Mouse (Mus musculus) embryonic facial prominence, embryonic 12.5 days (tissue): ENCODE measurements at regions not wholly inside any gene's neighbourhood (a gene's known extent, or its start where the extent isn't known, plus 50 kb on each side); places are given as distances from the start of the nearest gene placed in this dataset.

ENCODE experiments used
- ATAC-seq: fragments of 200-750 bp; cut with Nextera tagmentation; 2 replicates; pipeline ENCODE4 v1.8.0; 2017; ENCODE audit not compliant: insufficient number of reproducible peaks, insufficient read depth, low FRiP score, low TSS enrichment
- H3K27ac ChIP-seq: fragments of 300-500 bp; sonication (generic); 2 replicates; pipeline ENCODE4 v1.5.1; 2016; ENCODE audit warnings: mild to moderate bottlenecking
- H3K27me3 ChIP-seq: fragments of 300-500 bp; sonication (generic); 2 replicates; pipeline ENCODE4 v1.6.1; 2016; ENCODE audit warnings: mild to moderate bottlenecking, moderate library complexity
- H3K36me3 ChIP-seq: fragments of 300-500 bp; sonication (generic); 2 replicates; pipeline ENCODE4 v1.6.1; 2016; ENCODE audit warnings: mild to moderate bottlenecking
- H3K4me1 ChIP-seq: fragments of 300-500 bp; sonication (generic); 2 replicates; pipeline ENCODE4 v1.6.1; 2016
- H3K4me2 ChIP-seq: fragments of 300-500 bp; sonication (generic); replicated peaks from 2 replicates; pipeline ENCODE4 v1.6.1; 2016; ENCODE audit warnings: mild to moderate bottlenecking, moderate library complexity
- H3K4me3 ChIP-seq: fragments of 300-500 bp; sonication (generic); 2 replicates; pipeline ENCODE4 v1.5.1; 2016; ENCODE audit warnings: mild to moderate bottlenecking
- H3K9ac ChIP-seq: fragments of 300-500 bp; sonication (generic); 2 replicates; pipeline ENCODE4 v1.6.1; 2016; ENCODE audit warnings: mild to moderate bottlenecking, moderate library complexity
- H3K9me3 ChIP-seq: fragments of 300-500 bp; sonication (generic); 2 replicates; pipeline ENCODE4 v1.6.1; 2016; ENCODE audit warnings: mild to moderate bottlenecking, moderate library complexity
- WGBS: fragments of 180-500 bp; shearing (Covaris S2); methylation state at CpG from one replicate; pipeline ENCODE4 v1.1.7; 2016; 5-methylcytosine and 5-hydroxymethylcytosine counted together

DNA sequence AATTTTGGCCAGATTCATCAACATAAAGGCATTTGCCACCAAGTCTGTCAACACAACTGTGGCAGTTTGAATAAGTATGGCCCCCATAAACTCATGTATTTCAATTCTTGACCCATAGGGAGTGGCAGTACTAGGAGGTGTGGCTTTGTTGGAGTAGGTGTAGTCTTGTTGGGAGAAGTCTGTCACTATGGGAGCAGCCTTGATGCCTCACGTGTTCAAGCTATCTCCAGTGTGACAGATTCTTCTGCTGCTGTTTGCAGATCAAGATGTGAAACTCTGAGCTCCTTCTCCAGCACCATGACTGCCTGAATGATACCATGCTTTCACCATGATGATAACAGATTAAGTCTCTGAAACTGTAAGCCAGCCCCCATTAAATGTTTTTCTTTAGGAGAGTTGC is 97.2 kb upstream of the Ndst4 start:
- no peak overlapping the region for H3K9ac ChIP-seq
- no peaks in the 10 kb centered on the region for H3K9me3 ChIP-seq
- no peaks in the 10 kb centered on the region for H3K27me3 ChIP-seq
- H3K27ac ChIP-seq = no peak overlapping the region
- no peaks in the 10 kb centered on the region for H3K36me3 ChIP-seq
- H3K4me1 ChIP-seq = no peaks in the 10 kb centered on the region
- no peak for ATAC-seq
- 80% methylated on average over 1 of the region's 1 CpGs for WGBS
- H3K4me2 ChIP-seq = no peak overlapping the region
- H3K4me3 ChIP-seq = no peak overlapping the region

DNA sequence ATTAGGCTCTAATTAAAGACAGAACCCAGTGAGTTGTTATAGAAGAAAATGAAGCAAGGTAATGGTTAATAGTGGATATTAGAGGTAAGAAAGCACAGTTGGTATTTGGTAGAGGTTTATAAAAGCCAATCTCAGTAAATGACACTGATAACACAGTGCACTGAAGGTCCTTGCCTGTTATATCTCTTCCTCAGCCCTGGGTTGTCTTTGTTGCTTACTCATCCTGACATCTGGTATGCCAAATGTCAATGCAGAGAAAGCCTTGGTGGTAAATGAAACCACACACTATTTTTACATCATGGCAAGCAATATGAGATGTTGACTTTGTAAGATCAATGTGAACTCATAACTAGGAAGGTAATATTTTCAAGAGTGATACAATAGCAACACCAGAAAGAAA is 76.8 kb upstream of the Ndst4 start:
- Histone ChIP-seq H3K4me1 (no peaks in the 10 kb centered on the region), H3K9me3 (no peaks in the 10 kb centered on the region)
- ATAC-seq = no peak

DNA sequence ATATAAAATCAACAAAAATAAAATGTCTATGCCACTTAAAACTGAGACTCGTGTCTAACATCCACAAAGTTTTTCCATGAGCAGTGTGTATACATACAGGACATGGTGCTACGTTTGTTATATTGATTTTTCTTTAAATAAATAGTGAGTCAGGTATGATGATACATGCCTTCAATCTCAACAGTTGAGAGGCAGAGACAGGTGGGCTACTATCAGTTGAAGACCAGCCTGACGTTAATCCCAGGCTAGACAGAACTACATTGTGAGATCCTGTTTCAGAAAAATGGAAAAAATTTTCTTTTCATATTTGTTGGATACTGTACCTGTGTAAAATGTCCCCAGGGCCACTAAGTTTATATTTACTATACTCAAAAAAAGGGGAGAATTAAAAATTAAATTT is 66.5 kb upstream of the Ndst4 start:
- no peak overlapping the region for H3K9ac ChIP-seq
- no peak overlapping the region for H3K4me3 ChIP-seq
- H3K27ac ChIP-seq = no peak overlapping the region
- H3K36me3 ChIP-seq = no peaks in the 10 kb centered on the region
- ATAC-seq = no peak
- H3K4me2 ChIP-seq = no peak overlapping the region
- no peaks in the 10 kb centered on the region for H3K27me3 ChIP-seq
- H3K4me1 ChIP-seq = no peaks in the 10 kb centered on the region
- WGBS = 67% methylated on average over 3 of the region's 3 CpGs
- no peaks in the 10 kb centered on the region for H3K9me3 ChIP-seq

More for the DNA sequence above, 76.8 kb upstream of the Ndst4 start:
- Histone ChIP-seq H3K4me3 (no peak overlapping the region), H3K36me3 (no peaks in the 10 kb centered on the region), H3K27ac (no peak overlapping the region), H3K4me2 (no peak overlapping the region), H3K9ac (no peak overlapping the region), H3K27me3 (no peaks in the 10 kb centered on the region)

DNA sequence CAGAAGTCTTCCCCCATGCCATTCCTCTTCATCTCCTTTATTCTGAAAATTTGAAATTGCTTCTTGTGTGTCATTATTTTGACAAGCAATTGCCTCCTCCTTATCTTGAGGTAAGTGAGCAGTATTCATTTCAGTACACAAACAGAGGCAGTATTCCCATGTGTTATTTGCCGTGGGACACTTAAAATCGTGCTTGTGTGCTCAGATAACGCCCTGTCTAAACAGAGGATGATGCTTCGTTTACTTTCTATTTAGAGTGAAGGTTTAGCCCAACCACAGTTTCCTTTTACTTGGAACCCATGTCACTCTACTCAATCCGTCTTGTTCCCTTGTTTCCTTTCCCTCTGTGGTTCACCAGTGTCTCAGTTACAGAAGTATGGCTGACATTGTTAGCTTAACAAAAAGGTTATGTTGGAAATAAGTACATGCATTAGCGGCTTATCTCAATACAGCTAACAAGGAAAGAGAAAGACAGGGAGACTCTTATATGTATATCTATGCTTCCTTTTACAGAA is 65.6 kb upstream of the Ndst4 start:
- H3K4me1 ChIP-seq = no peaks in the 10 kb centered on the region
- no peak overlapping the region for H3K4me3 ChIP-seq
- no peaks in the 10 kb centered on the region for H3K27me3 ChIP-seq
- H3K9ac ChIP-seq = no peak overlapping the region
- no peak overlapping the region for H3K4me2 ChIP-seq
- H3K27ac ChIP-seq = no peak overlapping the region
- no peak for ATAC-seq
- WGBS = 45% methylated on average over 6 of the region's 6 CpGs
- H3K36me3 ChIP-seq = no peaks in the 10 kb centered on the region
- no peaks in the 10 kb centered on the region for H3K9me3 ChIP-seq
